Mouse (Mus musculus) neural tube, embryonic 12.5 days (tissue): ENCODE measurements around the gene Siae. TPM values are rescaled to one million over a fixed set of nuclear protein-coding genes. Genes with fewer than 3 reads are reported as not detected.

Experiments used
- ATAC-seq: fragments of 200-750 bp; cut with Nextera tagmentation; 2 replicates; pipeline ENCODE4 v1.8.0; 2017; ENCODE audit warnings: low read depth, mild to moderate bottlenecking, moderate TSS enrichment, moderate library complexity; ENCODE audit not compliant: low FRiP score
- H3K27ac ChIP-seq: fragments of 300-500 bp; sonication (generic); 2 replicates; pipeline ENCODE4 v1.5.1; 2016
- H3K27me3 ChIP-seq: fragments of 300-500 bp; sonication (generic); replicated peaks from 2 replicates; pipeline ENCODE4 v1.6.1; 2016; ENCODE audit warnings: mild to moderate bottlenecking
- H3K36me3 ChIP-seq: fragments of 300-500 bp; sonication (generic); 2 replicates; pipeline ENCODE4 v1.6.1; 2016; ENCODE audit warnings: mild to moderate bottlenecking
- H3K4me1 ChIP-seq: fragments of 300-500 bp; sonication (generic); 2 replicates; pipeline ENCODE4 v1.6.1; 2016
- H3K4me2 ChIP-seq: fragments of 300-500 bp; sonication (generic); replicated peaks from 2 replicates; pipeline ENCODE4 v1.6.1; 2016; ENCODE audit warnings: mild to moderate bottlenecking
- H3K4me3 ChIP-seq: fragments of 300-500 bp; sonication (generic); 2 replicates; pipeline ENCODE4 v1.5.1; 2016
- H3K9ac ChIP-seq: fragments of 300-500 bp; sonication (generic); 2 replicates; pipeline ENCODE4 v1.6.1; 2016; ENCODE audit warnings: mild to moderate bottlenecking
- H3K9me3 ChIP-seq: fragments of 300-500 bp; sonication (generic); 2 replicates; pipeline ENCODE4 v1.6.1; 2016; ENCODE audit warnings: mild to moderate bottlenecking
- whole genome bisulfite sequencing: fragments of 180-500 bp; shearing (Covaris S2); methylation state at CpG from one replicate; pipeline ENCODE4 v1.1.7; 2016; 5-methylcytosine and 5-hydroxymethylcytosine counted together
- polyA plus RNA-seq: library from polyadenylated mRNA; unstranded; fragments of >200 nt; fragmentation: Nextera tagmentation; extraction: Ambion mirVana; gene quantifications from 2 replicates; pipeline ENCODE4 v1.2.1, GENCODE M21; 2016

The Siae gene
- polyA plus RNA-seq, 1 experiment from 2014 or later: 10.5 TPM

- H3K4me1 ChIP-seq: peaks cover 6% of the 10 kb centered on the region
- under 1% methylated on average over 29 of the region's 29 CpGs for WGBS
- H3K9me3 ChIP-seq: no peaks in the 10 kb centered on the region
- no peaks in the 10 kb centered on the region for H3K36me3 ChIP-seq
- peak overlapping the region; percentile 13 for H3K4me3 ChIP-seq
- H3K27me3 ChIP-seq: peaks cover 53% of the 10 kb centered on the region
- ATAC-seq: peak; percentile 51
- 0 out of 2 replicates have a peak overlapping the region, but pooled peaks have one; percentile 3 for H3K9ac ChIP-seq
- H3K27ac ChIP-seq: no peak overlapping the region
- peak overlapping the region; percentile 53 for H3K4me2 ChIP-seq
These were observed 10.9 kb upstream of the Siae start for GRCm38 (mm10) chr9:37544447-37545165.

- Histone ChIP-seq H3K4me2 (peak overlapping the region; percentile 53), H3K9ac (no peak overlapping the region), H3K9me3 (no peaks in the 10 kb centered on the region), H3K27me3 (peaks cover 59% of the 10 kb centered on the region), H3K36me3 (no peaks in the 10 kb centered on the region), H3K27ac (no peak overlapping the region), H3K4me3 (peak overlapping the region; percentile 13), H3K4me1 (peaks cover 6% of the 10 kb centered on the region)
- peak; percentile 62 for ATAC-seq
- WGBS: 7% methylated on average over 17 of the region's 17 CpGs
These were observed 10.3 kb upstream of the Siae start for GRCm38 (mm10) chr9:37545166-37545610.

- no peak overlapping the region for H3K9ac ChIP-seq
- no peak overlapping the region for H3K4me3 ChIP-seq
- H3K36me3 ChIP-seq: no peaks in the 10 kb centered on the region
- H3K4me2 ChIP-seq: peak overlapping the region; percentile 53
- H3K27me3 ChIP-seq: peaks cover 67% of the 10 kb centered on the region
- peaks cover 6% of the 10 kb centered on the region for H3K4me1 ChIP-seq
- no peak overlapping the region for H3K27ac ChIP-seq
- ATAC-seq: no peak; the same call in 1 of the 2 replicates
- 8% methylated on average over 27 of the region's 27 CpGs for WGBS
- H3K9me3 ChIP-seq: no peaks in the 10 kb centered on the region
These were observed 9.5 kb upstream of the Siae start for GRCm38 (mm10) chr9:37545847-37546452.

- no peak overlapping the region for H3K9ac ChIP-seq
- peaks cover 8% of the 10 kb centered on the region for H3K4me1 ChIP-seq
- no peaks in the 10 kb centered on the region for H3K36me3 ChIP-seq
- 68% methylated on average over 1 of the region's 1 CpGs for WGBS
- no peak overlapping the region for H3K27ac ChIP-seq
- H3K4me2 ChIP-seq: no peak overlapping the region
- H3K9me3 ChIP-seq: no peaks in the 10 kb centered on the region
- no peak overlapping the region for H3K4me3 ChIP-seq
- ATAC-seq: no peak
- peaks cover 75% of the 10 kb centered on the region for H3K27me3 ChIP-seq
These were observed 8.6 kb upstream of the Siae start for GRCm38 (mm10) chr9:37546889-37547288.

- H3K9ac ChIP-seq: no peak overlapping the region
- H3K4me1 ChIP-seq: peaks cover 13% of the 10 kb centered on the region
- H3K27ac ChIP-seq: no peak overlapping the region
- no peaks in the 10 kb centered on the region for H3K9me3 ChIP-seq
- H3K36me3 ChIP-seq: no peaks in the 10 kb centered on the region
- H3K4me3 ChIP-seq: no peak overlapping the region
- WGBS: 55% methylated on average over 1 of the region's 1 CpGs
- H3K27me3 ChIP-seq: peaks cover 89% of the 10 kb centered on the region
- ATAC-seq: no peak
- no peak overlapping the region for H3K4me2 ChIP-seq
These were observed 5.1 kb upstream of the Siae start for GRCm38 (mm10) chr9:37550435-37550834.

- Histone ChIP-seq H3K4me3 (peak overlapping the region; percentile 35), H3K4me1 (peaks cover 13% of the 10 kb centered on the region), H3K27ac (no peak overlapping the region), H3K9ac (no peak overlapping the region), H3K27me3 (peaks cover 84% of the 10 kb centered on the region), H3K36me3 (no peaks in the 10 kb centered on the region), H3K4me2 (peak overlapping the region; percentile 81), H3K9me3 (no peaks in the 10 kb centered on the region)
- ATAC-seq: peak; percentile 26
- WGBS: 3% methylated on average over 23 of the region's 23 CpGs
These were observed 3.6 kb upstream of the Siae start for GRCm38 (mm10) chr9:37551751-37552531.

- Histone ChIP-seq H3K4me1 (peaks cover 13% of the 10 kb centered on the region), H3K4me2 (peak within 1 kb of the TSS; percentile 81), H3K27me3 (peaks cover 78% of the 10 kb centered on the region), H3K36me3 (no peaks in the 10 kb centered on the region), H3K4me3 (peak within 1 kb of the TSS; percentile 35), H3K27ac (no peak within 1 kb of the TSS), H3K9me3 (no peaks in the 10 kb centered on the region), H3K9ac (no peak within 1 kb of the TSS)
- 4% methylated on average over 31 of the region's 31 CpGs for WGBS
- ATAC-seq: peak; percentile 93
These were observed 2.8 kb upstream of the Siae start, which contains the start of gene Nrgn for GRCm38 (mm10) chr9:37552536-37553293. Gene Nrgn, minus strand, starts transcription at chr9:37552904.

GRCm38 (mm10) chr9:37554279-37554678 is 1.2 kb upstream of the Siae start:
- Histone ChIP-seq H3K4me1 (peaks cover 13% of the 10 kb centered on the region), H3K27me3 (peaks cover 63% of the 10 kb centered on the region), H3K36me3 (no peaks in the 10 kb centered on the region), H3K27ac (no peak overlapping the region), H3K4me3 (no peak overlapping the region), H3K4me2 (no peak overlapping the region), H3K9ac (no peak overlapping the region), H3K9me3 (no peaks in the 10 kb centered on the region)
- 90% methylated on average over 1 of the region's 1 CpGs for WGBS
- ATAC-seq: no peak

- peaks cover 13% of the 10 kb centered on the region for H3K4me1 ChIP-seq
- no peak overlapping the region for H3K27ac ChIP-seq
- WGBS: 78% methylated on average over 3 of the region's 3 CpGs
- no peak overlapping the region for H3K4me3 ChIP-seq
- H3K36me3 ChIP-seq: no peaks in the 10 kb centered on the region
- H3K9me3 ChIP-seq: no peaks in the 10 kb centered on the region
- peaks cover 45% of the 10 kb centered on the region for H3K27me3 ChIP-seq
- no peak overlapping the region for H3K9ac ChIP-seq
- H3K4me2 ChIP-seq: no peak overlapping the region
- no peak for ATAC-seq
These were observed 868 bp downstream of the Siae start for GRCm38 (mm10) chr9:37556366-37556765.

GRCm38 (mm10) chr9:37560617-37561016 is 5.1 kb downstream of the Siae start:
- Histone ChIP-seq H3K9me3 (no peaks in the 10 kb centered on the region), H3K4me2 (no peak overlapping the region), H3K27ac (no peak overlapping the region), H3K27me3 (peaks cover 5% of the 10 kb centered on the region; the same call in 1 of the 2 replicates), H3K4me3 (no peak overlapping the region), H3K9ac (no peak overlapping the region), H3K36me3 (no peaks in the 10 kb centered on the region), H3K4me1 (no peaks in the 10 kb centered on the region)
- ATAC-seq: no peak
- WGBS: 79% methylated on average over 2 of the region's 2 CpGs

- H3K4me1 ChIP-seq: 0 out of 2 replicates have a peak, but pooled peaks cover 3% of the 10 kb centered on the region
- H3K27me3 ChIP-seq: no peaks in the 10 kb centered on the region
- no peak for ATAC-seq
- no peaks in the 10 kb centered on the region for H3K9me3 ChIP-seq
- no peak overlapping the region for H3K9ac ChIP-seq
- no peak overlapping the region for H3K4me2 ChIP-seq
- no peak overlapping the region for H3K27ac ChIP-seq
- 50% methylated on average over 1 of the region's 1 CpGs for WGBS
- no peaks in the 10 kb centered on the region for H3K36me3 ChIP-seq
- H3K4me3 ChIP-seq: no peak overlapping the region
These were observed 8.3 kb downstream of the Siae start for GRCm38 (mm10) chr9:37563805-37564204.
